Mouse (Mus musculus): ENCODE measurements at regions not wholly inside any gene's neighbourhood (a gene's known extent, or its start where the extent isn't known, plus 50 kb on each side); places are given as distances from the start of the nearest gene placed in this dataset.

GRCm38 (mm10) chr11:110723971-110724370 lies 243.9 kb upstream of the Kcnj16 start:
- Histone ChIP-seq H3K27me3 (ENCODE audit: control insufficient read depth, insufficient read depth, low read length) (no peaks in the 10 kb centered on the region), H3K4me3 (no peak overlapping the region), H3K4me1 (ENCODE audit: control insufficient read depth, insufficient read depth, low read length) (no peaks in the 10 kb centered on the region), H3K79me2 (replicated peaks; ENCODE audit: control insufficient read depth, insufficient read depth, low read length) (no peaks in the 10 kb centered on the region), H3K9ac (ENCODE audit: low read depth, low read length) (no peak overlapping the region), H3K27ac (no peak overlapping the region), H3K36me3 (ENCODE audit: control insufficient read depth, insufficient read depth, low read length) (no peaks in the 10 kb centered on the region)
- TF ChIP-seq CTCF (IDR thresholded peaks at IDR 0.05) (no peak), POLR2A (IDR thresholded peaks at IDR 0.05; ENCODE audit: insufficient read depth, low read depth, low read length) (no peak), EP300 (IDR thresholded peaks at IDR 0.05; ENCODE audit: insufficient read depth, low read depth, low read length) (no peak)
- intact Hi-C loops (cut with DNase I) = no loop called here
- WGBS = 78% methylated on average over 6 of the region's 6 CpGs
- DNase-seq = no peak

- no peak for DNase-seq
- H3K27ac ChIP-seq = no peak overlapping the region
- no peak overlapping the region for H3K4me3 ChIP-seq
- H3K36me3 ChIP-seq (ENCODE audit: control insufficient read depth, insufficient read depth, low read length) = no peaks in the 10 kb centered on the region
- intact Hi-C loops (cut with DNase I) = no loop called here
- TF ChIP-seq CTCF (IDR thresholded peaks at IDR 0.05) = no peak
- TF ChIP-seq EP300 (IDR thresholded peaks at IDR 0.05; ENCODE audit: insufficient read depth, low read depth, low read length) = no peak
- TF ChIP-seq POLR2A (IDR thresholded peaks at IDR 0.05; ENCODE audit: insufficient read depth, low read depth, low read length) = no peak
- H3K27me3 ChIP-seq (ENCODE audit: control insufficient read depth, insufficient read depth, low read length) = no peaks in the 10 kb centered on the region
- no peaks in the 10 kb centered on the region for H3K79me2 ChIP-seq (replicated peaks; ENCODE audit: control insufficient read depth, insufficient read depth, low read length)
- no peak overlapping the region for H3K9ac ChIP-seq (ENCODE audit: low read depth, low read length)
- 63% methylated on average over 3 of the region's 3 CpGs for WGBS
- no peaks in the 10 kb centered on the region for H3K4me1 ChIP-seq (ENCODE audit: control insufficient read depth, insufficient read depth, low read length)
Observed at GRCm38 (mm10) chr11:110727357-110727961, 240.4 kb upstream of the Kcnj16 start.

- intact Hi-C loops (cut with DNase I) = no loop called here
- Histone ChIP-seq H3K79me2 (replicated peaks; ENCODE audit: control insufficient read depth, insufficient read depth, low read length) (no peaks in the 10 kb centered on the region), H3K27ac (no peak overlapping the region), H3K36me3 (ENCODE audit: control insufficient read depth, insufficient read depth, low read length) (no peaks in the 10 kb centered on the region), H3K4me3 (no peak overlapping the region), H3K9ac (ENCODE audit: low read depth, low read length) (no peak overlapping the region), H3K27me3 (ENCODE audit: control insufficient read depth, insufficient read depth, low read length) (no peaks in the 10 kb centered on the region), H3K4me1 (ENCODE audit: control insufficient read depth, insufficient read depth, low read length) (no peaks in the 10 kb centered on the region)
- TF ChIP-seq CTCF (IDR thresholded peaks at IDR 0.05) = no peak
- TF ChIP-seq POLR2A (IDR thresholded peaks at IDR 0.05; ENCODE audit: insufficient read depth, low read depth, low read length) = no peak
- no peak for TF ChIP-seq EP300 (IDR thresholded peaks at IDR 0.05; ENCODE audit: insufficient read depth, low read depth, low read length)
- 76% methylated on average over 3 of the region's 3 CpGs for WGBS
- DNase-seq = no peak
Observed at GRCm38 (mm10) chr11:110731510-110731909, 236.3 kb upstream of the Kcnj16 start.

GRCm38 (mm10) chr11:110774128-110774527 lies 193.7 kb upstream of the Kcnj16 start:
- Histone ChIP-seq H3K4me1 (ENCODE audit: control insufficient read depth, insufficient read depth, low read length) (no peaks in the 10 kb centered on the region), H3K27ac (no peak overlapping the region), H3K36me3 (ENCODE audit: control insufficient read depth, insufficient read depth, low read length) (no peaks in the 10 kb centered on the region), H3K79me2 (replicated peaks; ENCODE audit: control insufficient read depth, insufficient read depth, low read length) (no peaks in the 10 kb centered on the region), H3K27me3 (ENCODE audit: control insufficient read depth, insufficient read depth, low read length) (no peaks in the 10 kb centered on the region), H3K9ac (ENCODE audit: low read depth, low read length) (no peak overlapping the region), H3K4me3 (no peak overlapping the region)
- intact Hi-C loops (cut with DNase I) = no loop called here
- TF ChIP-seq CTCF (IDR thresholded peaks at IDR 0.05) (no peak), EP300 (IDR thresholded peaks at IDR 0.05; ENCODE audit: insufficient read depth, low read depth, low read length) (no peak), POLR2A (IDR thresholded peaks at IDR 0.05; ENCODE audit: insufficient read depth, low read depth, low read length) (no peak)
- no peak for DNase-seq

- H3K27ac ChIP-seq = peak overlapping the region; percentile 8; the same call in 1 of the 2 replicates
- 47% methylated on average over 3 of the region's 3 CpGs for WGBS
Observed at GRCm38 (mm10) chr11:110781492-110782276, 186.1 kb upstream of the Kcnj16 start.

GRCm38 (mm10) chr11:110789537-110789936 lies 178.3 kb upstream of the Kcnj16 start:
- DNase-seq = no peak
- 49% methylated on average over 4 of the region's 4 CpGs for WGBS
- Histone ChIP-seq H3K27ac (no peak overlapping the region), H3K79me2 (replicated peaks; ENCODE audit: control insufficient read depth, insufficient read depth, low read length) (no peaks in the 10 kb centered on the region), H3K9ac (ENCODE audit: low read depth, low read length) (no peak overlapping the region), H3K36me3 (ENCODE audit: control insufficient read depth, insufficient read depth, low read length) (no peaks in the 10 kb centered on the region), H3K27me3 (ENCODE audit: control insufficient read depth, insufficient read depth, low read length) (no peaks in the 10 kb centered on the region), H3K4me3 (no peak overlapping the region), H3K4me1 (ENCODE audit: control insufficient read depth, insufficient read depth, low read length) (no peaks in the 10 kb centered on the region)
- TF ChIP-seq POLR2A (IDR thresholded peaks at IDR 0.05; ENCODE audit: insufficient read depth, low read depth, low read length) (no peak), CTCF (IDR thresholded peaks at IDR 0.05) (no peak), EP300 (IDR thresholded peaks at IDR 0.05; ENCODE audit: insufficient read depth, low read depth, low read length) (no peak)
- intact Hi-C loops (cut with DNase I) = no loop called here

More at GRCm38 (mm10) chr11:110781492-110782276, 186.1 kb upstream of the Kcnj16 start:
- Histone ChIP-seq H3K4me3 (no peak overlapping the region), H3K27me3 (ENCODE audit: control insufficient read depth, insufficient read depth, low read length) (no peaks in the 10 kb centered on the region), H3K9ac (ENCODE audit: low read depth, low read length) (no peak overlapping the region), H3K36me3 (ENCODE audit: control insufficient read depth, insufficient read depth, low read length) (no peaks in the 10 kb centered on the region; the same call in 1 of the 2 replicates), H3K4me1 (ENCODE audit: control insufficient read depth, insufficient read depth, low read length) (peaks cover 2% of the 10 kb centered on the region), H3K79me2 (replicated peaks; ENCODE audit: control insufficient read depth, insufficient read depth, low read length) (no peaks in the 10 kb centered on the region)
- peak; percentile 12 to 16 for DNase-seq
- TF ChIP-seq POLR2A (IDR thresholded peaks at IDR 0.05; ENCODE audit: insufficient read depth, low read depth, low read length) (no peak), EP300 (IDR thresholded peaks at IDR 0.05; ENCODE audit: insufficient read depth, low read depth, low read length) (no peak), CTCF (IDR thresholded peaks at IDR 0.05) (no peak)
- intact Hi-C loops (cut with DNase I) = no loop called here
